Mouse (Mus musculus) forebrain, embryonic 14.5 days (tissue): Measurements from ENCODE around the gene Naaladl1. TPM values are rescaled to one million over a fixed set of nuclear protein-coding genes. Genes with fewer than 3 reads are reported as not detected.
"Not testable (repeated sequence)": the region's sequence is repeated elsewhere in the genome, so short reads cannot be mapped to it uniquely, and the experiment has no call there.

Experiments
- ATAC-seq: fragments of 200-750 bp; cut with Nextera tagmentation; 2 replicates; pipeline ENCODE4 v1.8.0; 2017; ENCODE audit warnings: mild to moderate bottlenecking, moderate library complexity
- DNase-seq: peaks from one replicate; pipeline ENCODE4 v3.0.0-alpha.2; 2015; ENCODE audit warnings: low spot score
- H3K27ac ChIP-seq: fragments of 300-500 bp; sonication (generic); 2 replicates; pipeline ENCODE4 v1.5.1; 2014; ENCODE audit warnings: low read depth, mild to moderate bottlenecking, control low read depth, low read length, moderate library complexity
- H3K27me3 ChIP-seq: fragments of 300-500 bp; sonication (generic); replicated peaks from 2 replicates; pipeline ENCODE4 v1.6.1; 2014; ENCODE audit warnings: low read length, control low read depth, mixed read lengths; ENCODE audit not compliant: control insufficient read depth, insufficient read depth
- H3K36me3 ChIP-seq: fragments of 300-500 bp; sonication (generic); 2 replicates; pipeline ENCODE4 v1.6.1; 2014; ENCODE audit warnings: low read length, control low read depth; ENCODE audit not compliant: control insufficient read depth, insufficient read depth
- H3K4me1 ChIP-seq: fragments of 300-500 bp; sonication (generic); 2 replicates; pipeline ENCODE4 v1.6.1; 2014; ENCODE audit warnings: antibody characterized with exemption, low read length, control low read depth; ENCODE audit not compliant: control insufficient read depth, insufficient read depth
- H3K4me2 ChIP-seq: fragments of 300-500 bp; sonication (generic); 2 replicates; pipeline ENCODE4 v1.6.1; 2014; ENCODE audit warnings: mild to moderate bottlenecking, control low read depth, low read length
- H3K4me3 ChIP-seq: fragments of 300-500 bp; sonication (generic); 2 replicates; pipeline ENCODE4 v1.5.1; 2014; ENCODE audit warnings: low read depth, low read length, control low read depth
- H3K9ac ChIP-seq: fragments of 300-500 bp; sonication (generic); 2 replicates; pipeline ENCODE4 v1.6.1; 2014; ENCODE audit warnings: mild to moderate bottlenecking, low read length, control low read depth, moderate library complexity
- H3K9me3 ChIP-seq: fragments of 300-500 bp; sonication (generic); replicated peaks from 2 replicates; pipeline ENCODE4 v1.6.1; 2016; ENCODE audit warnings: low read length, control low read depth, mixed read lengths; ENCODE audit not compliant: control insufficient read depth
- WGBS: fragments of 180-500 bp; shearing (Covaris S2); extraction: QIAGEN DNeasy Blood & Tissue Kit; methylation state at CpG from one replicate; pipeline ENCODE4 v1.1.7; 2014; 5-methylcytosine and 5-hydroxymethylcytosine counted together
- polyA plus RNA-seq: library from polyadenylated mRNA; unstranded; fragments of >200 nt; fragmentation: Nextera tagmentation; extraction: Ambion mirVana; gene quantifications from 2 replicates; pipeline ENCODE4 v1.2.1, GENCODE M21; 2014

The Naaladl1 gene
- polyA plus RNA-seq, 1 experiment from 2014 or later, result 0.36 TPM

DNA sequence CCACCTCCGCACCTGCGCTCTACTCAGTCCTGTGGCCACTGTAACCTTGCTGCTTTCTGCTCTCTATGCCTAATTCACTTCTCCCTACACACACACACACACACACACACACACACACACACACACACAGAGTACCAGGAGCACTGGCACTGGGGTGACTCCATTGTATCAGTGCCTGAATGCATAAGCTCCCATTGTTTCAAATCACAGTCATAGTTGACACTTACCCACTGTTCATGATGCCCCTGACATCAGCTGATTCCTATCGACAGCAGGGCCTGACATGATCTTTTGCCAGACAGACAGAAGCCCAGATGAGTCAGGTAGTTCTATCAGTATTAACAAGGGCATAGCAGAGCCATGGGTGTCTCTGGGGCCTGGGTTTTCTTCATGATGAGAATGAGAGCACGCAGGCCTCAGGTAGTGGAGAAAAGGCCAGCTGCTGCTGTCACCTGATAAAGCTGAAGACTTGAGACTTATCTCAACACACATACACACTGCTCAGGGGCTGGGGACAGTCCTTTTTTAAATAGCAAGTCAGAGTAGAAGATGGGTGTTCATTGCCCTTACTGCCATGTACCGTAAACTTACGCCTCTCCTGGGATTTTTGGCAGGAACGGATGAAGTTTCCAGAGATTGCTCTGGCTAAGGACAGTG, 26.7 kb downstream of the Naaladl1 start:
- DNase-seq, result no peak
- peaks cover 3% of the 10 kb centered on the region; the same call in 1 of the 2 replicates for H3K4me1 ChIP-seq
- peaks cover 27% of the 10 kb centered on the region for H3K36me3 ChIP-seq
- no peak for ATAC-seq
- H3K4me3 ChIP-seq, result no peak overlapping the region
- H3K4me2 ChIP-seq, result no peak overlapping the region
- H3K9me3 ChIP-seq, result no peaks in the 10 kb centered on the region
- no peaks in the 10 kb centered on the region for H3K27me3 ChIP-seq
- H3K9ac ChIP-seq, result no peak overlapping the region
- no peak overlapping the region for H3K27ac ChIP-seq
- 86% methylated on average over 7 of the region's 7 CpGs for WGBS

DNA sequence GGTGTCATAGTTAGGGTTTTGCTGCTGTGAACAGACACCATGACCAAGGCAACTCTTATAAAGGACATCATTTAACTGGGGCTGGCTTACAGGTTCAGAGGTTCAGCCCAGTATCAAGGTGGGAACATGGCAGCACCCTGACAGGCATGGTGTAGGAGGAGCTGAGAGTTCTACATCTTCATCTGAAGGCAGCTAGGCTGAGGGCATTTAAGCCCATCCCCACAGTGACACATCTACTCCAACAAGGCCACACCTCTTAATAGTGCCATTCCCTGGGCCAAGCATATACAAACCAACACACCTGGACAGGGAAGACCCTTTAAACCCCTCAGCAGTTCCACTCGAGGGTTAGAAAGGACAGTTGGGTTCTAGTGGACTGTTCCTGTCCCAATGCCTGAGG, 27.6 kb downstream of the Naaladl1 start:
- H3K36me3 ChIP-seq, result peaks cover 31% of the 10 kb centered on the region
- not testable (repeated sequence) for DNase-seq, H3K4me3 ChIP-seq, ATAC-seq, H3K9ac ChIP-seq, H3K4me2 ChIP-seq, H3K27ac ChIP-seq, H3K4me1 ChIP-seq, H3K9me3 ChIP-seq, H3K27me3 ChIP-seq
- WGBS, result 44% methylated on average over 1 of the region's 1 CpGs

DNA sequence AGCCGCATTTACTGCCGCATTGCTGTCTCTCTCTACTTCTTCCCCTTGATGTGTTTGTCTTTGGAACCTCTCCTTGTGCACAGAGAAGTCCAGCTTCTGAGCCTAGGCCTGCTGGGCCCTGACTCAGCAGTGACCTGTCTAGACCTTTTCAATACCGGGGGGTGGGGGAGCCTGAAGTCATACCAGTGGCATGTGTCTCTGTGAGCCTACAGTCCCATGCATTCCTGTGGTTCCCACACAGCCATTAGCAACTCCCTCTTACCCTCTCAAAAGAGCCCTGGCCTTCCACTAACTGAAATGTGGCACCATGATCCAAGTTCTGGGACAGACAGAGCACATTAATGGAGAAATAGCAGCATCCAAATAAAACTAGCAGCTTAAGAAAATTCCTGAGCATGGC, 30.8 kb downstream of the Naaladl1 start:
- DNase-seq (no peak), ATAC-seq (no peak)
- Histone ChIP-seq H3K27ac (no peak overlapping the region), H3K36me3 (peaks cover 31% of the 10 kb centered on the region), H3K27me3 (no peaks in the 10 kb centered on the region), H3K4me3 (no peak overlapping the region), H3K4me1 (peaks cover 8% of the 10 kb centered on the region), H3K9me3 (no peaks in the 10 kb centered on the region), H3K4me2 (no peak overlapping the region), H3K9ac (no peak overlapping the region)
- WGBS, result 93% methylated on average over 3 of the region's 3 CpGs

DNA sequence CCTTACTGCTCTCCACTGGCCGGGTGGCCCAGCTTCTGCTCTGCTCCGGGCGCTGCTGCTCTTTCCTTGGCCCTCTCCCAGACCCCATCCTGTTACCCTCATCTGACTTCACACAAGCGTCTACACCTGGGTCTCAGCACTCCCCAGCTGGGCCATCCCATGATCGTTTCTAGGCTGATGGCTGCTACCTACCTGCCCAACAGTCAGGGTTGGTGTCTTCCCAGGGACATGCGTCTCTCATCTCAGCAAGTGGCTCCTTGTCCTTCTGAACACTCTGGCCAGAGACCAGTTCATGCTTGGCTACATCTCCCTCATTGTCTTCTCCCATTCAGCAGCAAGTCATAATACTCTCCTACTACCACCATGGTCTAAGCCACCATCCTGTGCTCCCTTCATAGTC, 34.1 kb downstream of the Naaladl1 start:
- WGBS, result 91% methylated on average over 6 of the region's 6 CpGs
- DNase-seq (no peak), ATAC-seq (no peak)
- H3K27ac ChIP-seq, result no peak overlapping the region
- peak overlapping the region; percentile 48 for H3K4me3 ChIP-seq
- no peaks in the 10 kb centered on the region for H3K9me3 ChIP-seq
- H3K27me3 ChIP-seq, result no peaks in the 10 kb centered on the region
- H3K36me3 ChIP-seq, result peaks cover 27% of the 10 kb centered on the region
- peak overlapping the region; percentile 80; the same call in 1 of the 2 replicates for H3K9ac ChIP-seq
- H3K4me2 ChIP-seq, result peak overlapping the region; percentile 59
- H3K4me1 ChIP-seq, result peaks cover 8% of the 10 kb centered on the region

DNA sequence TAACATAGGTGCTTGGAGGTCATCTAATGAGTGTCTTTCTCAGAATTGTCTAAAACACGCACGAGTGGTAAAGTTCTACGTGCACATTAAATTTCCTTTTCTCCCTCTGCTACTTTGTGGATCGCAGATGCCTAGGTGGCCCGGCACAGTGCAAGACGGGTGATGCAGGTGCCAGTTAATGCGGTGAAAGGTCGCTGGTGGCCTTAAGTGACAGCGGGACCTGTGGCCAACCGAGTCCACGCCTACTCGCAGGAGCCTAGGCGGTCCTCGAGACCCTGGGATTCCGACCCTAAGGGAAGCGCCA, 34.7 kb downstream of the Naaladl1 start:
- ATAC-seq, result no peak
- Histone ChIP-seq H3K4me2 (peak overlapping the region; percentile 59), H3K27ac (peak overlapping the region; percentile 94), H3K4me3 (peak overlapping the region; percentile 48), H3K9ac (peak overlapping the region; percentile 80), H3K9me3 (no peaks in the 10 kb centered on the region), H3K27me3 (no peaks in the 10 kb centered on the region), H3K36me3 (peaks cover 24% of the 10 kb centered on the region), H3K4me1 (peaks cover 8% of the 10 kb centered on the region)
- 5% methylated on average over 16 of the region's 16 CpGs for WGBS
- DNase-seq, result no peak

DNA sequence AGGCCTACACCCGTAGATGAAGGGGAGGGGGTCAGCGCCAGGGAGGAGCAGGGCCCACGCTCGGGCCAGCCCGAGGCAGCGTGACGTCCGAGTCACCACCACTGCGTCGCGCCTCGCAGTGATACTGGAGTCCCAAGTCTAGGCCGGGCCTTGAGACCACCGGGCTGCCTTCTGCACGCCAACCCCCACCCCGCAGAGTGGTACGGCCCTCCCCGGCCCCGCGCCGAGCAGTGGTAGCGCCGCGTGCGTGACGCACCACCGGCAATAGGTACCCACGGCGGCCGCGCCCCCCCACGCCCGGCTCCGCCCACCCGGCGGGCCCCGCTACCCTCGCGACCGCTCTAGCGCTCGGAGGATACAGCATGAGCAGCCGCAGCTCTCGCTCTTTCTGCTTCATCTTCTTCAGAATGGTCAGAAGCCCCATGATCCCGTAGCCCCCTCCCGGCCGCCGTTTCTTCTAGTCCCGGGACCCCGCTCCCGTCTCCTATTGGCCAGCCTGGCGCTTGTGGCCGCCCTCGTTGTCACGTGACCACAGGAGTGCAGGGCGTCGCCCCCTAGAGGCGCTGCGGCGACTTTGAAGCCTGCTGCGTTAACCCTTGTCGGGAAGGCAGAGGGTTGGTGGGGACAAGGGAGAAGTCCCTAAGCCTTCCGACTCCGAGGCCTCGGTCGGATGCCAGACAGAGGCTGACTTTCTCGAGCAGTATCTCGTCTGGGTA, 35.3 kb downstream of the Naaladl1 start, which contains the start of gene Batf2:
Batf2 (plus strand) TSS at position 306 of the 716 bp plus-strand sequence.
- Histone ChIP-seq H3K9ac (peak within 1 kb of the TSS; percentile 80), H3K27me3 (no peaks in the 10 kb centered on the region), H3K36me3 (peaks cover 19% of the 10 kb centered on the region), H3K9me3 (no peaks in the 10 kb centered on the region), H3K4me3 (peak within 1 kb of the TSS; percentile 48), H3K27ac (peak within 1 kb of the TSS; percentile 94), H3K4me1 (peaks cover 8% of the 10 kb centered on the region), H3K4me2 (peak within 1 kb of the TSS; percentile 59)
- DNase-seq (peak; percentile 98), ATAC-seq (peak; percentile 95)
- under 1% methylated on average over 68 of the region's 68 CpGs for WGBS

DNA sequence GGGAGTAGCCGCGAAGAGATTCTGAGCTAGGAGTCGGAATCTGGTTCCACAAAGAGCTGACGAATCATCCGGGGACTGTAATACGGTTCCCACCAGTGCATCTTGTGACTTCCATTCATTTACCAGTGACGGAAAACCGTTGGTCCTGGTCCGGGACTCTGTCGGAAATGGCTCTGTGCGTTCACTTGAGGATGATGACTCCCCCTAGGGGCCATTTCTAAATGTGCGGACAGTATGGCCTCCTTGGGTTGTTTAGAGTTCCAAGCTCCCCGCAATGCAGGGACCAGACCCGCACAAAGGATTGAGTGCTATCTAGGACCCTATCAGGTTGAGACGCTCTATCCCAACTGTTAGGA, 35.8 kb downstream of the Naaladl1 start, which contains the start of gene Arl2:
Arl2 (minus strand) TSS at position 155 of the 356 bp plus-strand sequence.
- H3K4me1 ChIP-seq, result peaks cover 8% of the 10 kb centered on the region
- ATAC-seq (peak; percentile 81), DNase-seq (peak; percentile 96)
- peak within 1 kb of the TSS; percentile 80 for H3K9ac ChIP-seq
- peak within 1 kb of the TSS; percentile 48 for H3K4me3 ChIP-seq
- peak within 1 kb of the TSS; percentile 59 for H3K4me2 ChIP-seq
- H3K36me3 ChIP-seq, result peaks cover 13% of the 10 kb centered on the region
- H3K9me3 ChIP-seq, result no peaks in the 10 kb centered on the region
- peak within 1 kb of the TSS; percentile 94 for H3K27ac ChIP-seq
- WGBS, result under 1% methylated on average over 15 of the region's 15 CpGs
- no peaks in the 10 kb centered on the region for H3K27me3 ChIP-seq

DNA sequence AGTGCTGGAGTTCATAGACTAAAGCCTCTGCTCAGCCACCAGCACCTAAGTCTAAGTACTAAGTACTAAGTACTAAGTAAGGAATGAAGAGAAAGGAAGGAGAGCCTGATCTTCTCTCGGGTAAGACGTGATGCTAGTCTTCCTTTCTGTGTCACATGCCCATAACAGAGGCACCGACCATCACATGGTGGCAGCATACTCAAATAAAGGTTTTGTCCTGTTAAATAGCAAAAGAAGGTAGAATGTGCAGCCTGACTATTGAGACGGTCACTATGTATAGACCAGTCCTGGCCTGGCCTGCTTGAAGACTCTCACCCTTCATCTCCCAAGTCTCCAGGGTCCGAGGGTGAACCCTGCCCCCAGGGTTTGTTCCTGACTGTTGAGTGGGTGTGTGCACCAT, 39.3 kb downstream of the Naaladl1 start:
- H3K9ac ChIP-seq, result no peak overlapping the region
- ATAC-seq (no peak), DNase-seq (no peak)
- no peak overlapping the region for H3K4me3 ChIP-seq
- H3K9me3 ChIP-seq, result no peaks in the 10 kb centered on the region
- no peaks in the 10 kb centered on the region for H3K36me3 ChIP-seq
- 87% methylated on average over 5 of the region's 5 CpGs for WGBS
- H3K4me2 ChIP-seq, result no peak overlapping the region
- H3K4me1 ChIP-seq, result peaks cover 4% of the 10 kb centered on the region; the same call in 1 of the 2 replicates
- H3K27ac ChIP-seq, result no peak overlapping the region
- H3K27me3 ChIP-seq, result no peaks in the 10 kb centered on the region

DNA sequence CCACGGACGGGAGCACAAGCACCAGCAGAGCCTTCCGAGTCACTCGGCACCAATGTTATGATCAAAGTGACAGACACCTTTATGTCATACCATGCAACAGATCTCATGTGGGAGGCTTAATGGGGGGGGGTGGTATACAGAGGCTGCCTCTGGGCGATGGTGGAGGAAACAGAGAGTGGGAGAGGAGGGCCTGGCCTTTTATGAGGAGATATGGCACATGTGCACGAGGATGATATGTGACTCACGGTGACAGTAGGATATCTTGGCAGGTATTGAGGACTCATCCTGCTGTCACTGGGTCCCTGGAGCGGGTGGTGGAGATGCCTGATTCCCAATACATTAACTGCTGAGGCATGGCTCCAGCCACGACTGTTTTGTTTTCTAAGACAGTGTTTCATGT, 49.6 kb downstream of the Naaladl1 start:
- Histone ChIP-seq H3K4me1 (no peaks in the 10 kb centered on the region), H3K27me3 (no peaks in the 10 kb centered on the region), H3K27ac (no peak overlapping the region), H3K4me3 (no peak overlapping the region), H3K9ac (no peak overlapping the region), H3K36me3 (no peaks in the 10 kb centered on the region), H3K4me2 (no peak overlapping the region), H3K9me3 (no peaks in the 10 kb centered on the region)
- no peak for ATAC-seq
- 89% methylated on average over 9 of the region's 9 CpGs for WGBS
- DNase-seq, result no peak
